Mouse (Mus musculus) thymus, adult 2 months (tissue): Measurements from ENCODE around the gene Slc38a4.

ENCODE experiments used
- CTCF ChIP-seq: fragments of 200-500 bp; IDR thresholded peaks from 2 replicates; pipeline ENCODE4 v1.5.1; 2012; ENCODE audit warnings: mild to moderate bottlenecking, control low read depth, low read length, moderate library complexity, borderline replicate concordance; ENCODE audit not compliant: control insufficient read depth, poor library complexity, insufficient read depth; ENCODE audit errors: extremely low read depth
- POLR2A ChIP-seq: fragments of 200-500 bp; IDR thresholded peaks from 2 replicates; pipeline ENCODE4 v1.6.1; 2012; ENCODE audit warnings: mild to moderate bottlenecking, low read length, control low read depth, moderate library complexity; ENCODE audit not compliant: control insufficient read depth, poor library complexity, insufficient read depth; ENCODE audit errors: extremely low read depth

DNA sequence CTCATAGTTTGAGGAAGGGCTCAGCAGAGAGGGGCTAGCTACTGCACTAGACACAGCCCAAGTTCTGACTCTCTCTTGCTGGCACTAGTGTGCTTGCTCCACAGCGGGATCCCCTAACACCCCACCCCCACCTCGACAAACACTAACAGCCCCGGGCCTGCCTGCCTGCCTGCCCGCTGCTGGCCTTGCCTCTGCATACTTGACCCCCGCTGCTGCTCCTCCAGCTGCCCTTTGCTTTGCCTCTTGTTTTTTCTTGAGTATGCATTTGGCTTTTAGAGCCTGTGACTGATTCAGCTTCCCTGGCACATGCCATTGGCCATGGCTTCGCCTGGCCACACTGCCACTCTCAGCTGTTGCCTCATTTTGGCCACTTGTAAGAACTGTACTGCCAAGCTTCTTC, 33.8 kb upstream of the Slc38a4 start:
- TF ChIP-seq POLR2A (no peak), CTCF (no peak)
